Mouse (Mus musculus): ENCODE data around the gene Capza2.
A peak's percentile ranks its signal among the peaks of the same experiment; 100 is the strongest.

The Capza2 gene

DNA sequence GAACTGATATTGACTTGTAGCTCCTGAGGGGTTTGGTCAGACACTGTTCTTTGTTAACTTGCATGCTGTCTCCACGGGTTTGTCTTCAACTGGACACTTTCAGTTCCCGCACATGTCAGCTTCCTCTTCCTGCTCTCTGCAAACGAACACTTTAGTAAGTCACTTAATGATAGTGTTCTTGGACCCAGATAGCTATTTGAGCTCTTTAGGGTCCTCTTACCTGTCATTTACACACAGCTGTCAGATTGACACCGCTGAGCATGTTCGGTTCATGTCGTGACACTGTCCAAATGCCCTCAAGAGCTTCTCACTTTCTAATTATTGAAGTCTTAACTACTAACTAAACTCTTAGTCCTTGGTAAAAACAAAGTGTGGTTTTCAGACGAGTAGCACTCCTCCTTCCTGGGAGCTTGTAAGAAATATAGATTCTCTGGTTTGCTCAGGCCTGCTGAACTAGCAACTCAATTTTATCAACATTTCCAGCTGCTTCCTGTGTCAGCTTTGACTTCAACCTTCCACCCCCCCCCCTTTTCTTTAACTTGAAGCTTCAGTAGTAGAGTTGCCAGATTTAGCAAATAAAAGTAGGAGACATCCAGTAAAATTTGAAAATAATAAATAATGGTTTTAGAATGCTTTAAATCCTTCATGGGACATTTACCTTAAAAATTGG lies at the start of gene Capza2:
Capza2 (plus strand) TSS at position 620 of the 670 bp plus-strand sequence.
- no peak for DNase-seq

DNA sequence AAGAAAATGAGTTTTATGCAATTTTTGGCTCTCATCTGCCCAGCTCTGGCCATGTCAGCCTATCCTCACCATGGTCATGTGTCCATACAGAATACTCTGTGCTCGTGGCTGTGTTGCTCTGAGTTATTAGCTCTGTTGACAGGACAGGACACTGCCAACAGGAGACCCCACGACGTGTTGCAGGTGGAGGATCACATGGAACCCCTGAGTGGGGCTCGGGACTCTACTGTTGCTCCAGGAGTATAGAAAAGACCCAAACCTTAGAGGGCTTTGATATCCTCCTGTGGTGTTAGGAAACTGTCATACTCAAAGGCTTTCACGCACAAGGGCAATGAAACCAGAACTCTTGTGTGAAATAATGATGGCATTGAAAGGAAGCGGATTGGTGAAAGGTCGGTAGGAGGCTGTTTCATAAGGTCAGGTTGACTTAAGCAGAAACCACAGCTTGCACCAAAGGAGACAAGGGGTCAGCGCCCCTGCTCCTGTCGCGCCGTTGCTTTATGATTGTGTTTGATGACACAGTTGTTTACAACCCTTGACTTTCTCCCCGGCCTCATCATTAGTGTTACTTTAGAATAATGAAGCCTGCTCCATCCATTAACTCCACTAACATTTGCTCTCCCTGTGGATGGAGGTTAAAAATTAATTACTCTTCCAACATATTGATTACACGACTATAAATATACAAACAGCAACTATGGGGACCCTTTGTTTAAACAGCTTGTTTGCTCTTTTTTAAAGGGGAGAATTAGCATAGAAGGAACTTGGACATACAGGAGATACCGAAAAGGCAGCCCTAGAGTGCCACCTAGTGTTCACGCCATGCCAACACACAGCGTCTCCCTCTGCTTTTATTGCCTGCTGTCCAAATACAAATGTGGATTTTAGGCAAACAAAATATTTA lies 46.7 kb upstream of the Capza2 start:
- DNase-seq, result peak; percentile 51 to 55

DNA sequence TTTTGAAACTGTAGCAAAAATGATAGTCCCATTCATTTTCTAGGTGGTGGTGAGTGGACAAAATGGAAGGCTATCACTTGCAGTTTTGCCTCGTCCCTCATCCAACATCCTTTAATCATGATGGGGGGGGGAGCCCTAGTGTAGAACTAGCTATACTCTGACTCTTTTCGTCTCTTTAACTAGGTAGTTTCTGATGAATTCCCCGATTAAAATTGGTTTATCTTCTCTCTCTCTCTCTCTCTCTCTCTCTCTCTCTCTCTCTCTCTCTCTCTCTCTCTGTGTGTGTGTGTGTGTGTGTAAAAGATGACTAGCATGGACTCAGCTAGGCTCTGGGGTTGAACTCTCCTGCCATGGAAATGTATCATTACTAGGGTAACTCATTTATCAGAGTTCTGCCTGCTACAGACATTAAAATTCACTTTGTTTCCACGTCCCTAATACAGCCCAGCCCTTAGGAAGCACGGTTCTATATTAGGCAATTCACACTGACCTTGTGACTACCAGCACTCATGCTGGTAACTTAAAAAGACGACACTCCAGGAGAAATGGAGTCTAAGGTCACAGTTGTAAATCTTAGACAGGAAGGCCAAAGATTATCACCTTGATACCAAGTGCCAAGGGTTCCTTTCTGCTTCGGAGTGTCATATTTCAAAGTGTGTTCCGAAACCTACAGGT lies 45.9 kb upstream of the Capza2 start:
- DNase-seq, result no peak

DNA sequence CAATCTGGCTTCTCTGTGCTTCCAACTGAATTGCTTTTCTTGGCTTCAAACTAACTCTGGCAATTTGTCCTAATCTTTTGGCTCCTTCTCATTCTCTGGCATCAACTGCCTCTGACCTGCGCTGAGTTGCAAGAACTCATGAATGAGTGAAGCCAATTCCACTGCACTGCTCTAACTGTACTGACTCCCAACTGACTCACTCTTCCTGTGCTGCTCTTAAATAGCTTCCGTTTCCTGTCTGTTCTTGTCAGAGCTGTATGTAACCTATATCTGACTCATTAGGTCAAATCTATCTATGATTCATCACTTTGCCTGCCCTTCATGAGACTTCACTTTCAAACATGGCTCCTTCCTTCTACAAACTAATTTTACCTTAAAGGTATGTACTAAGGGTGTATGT lies 42.1 kb upstream of the Capza2 start:
- no peak for DNase-seq

DNA sequence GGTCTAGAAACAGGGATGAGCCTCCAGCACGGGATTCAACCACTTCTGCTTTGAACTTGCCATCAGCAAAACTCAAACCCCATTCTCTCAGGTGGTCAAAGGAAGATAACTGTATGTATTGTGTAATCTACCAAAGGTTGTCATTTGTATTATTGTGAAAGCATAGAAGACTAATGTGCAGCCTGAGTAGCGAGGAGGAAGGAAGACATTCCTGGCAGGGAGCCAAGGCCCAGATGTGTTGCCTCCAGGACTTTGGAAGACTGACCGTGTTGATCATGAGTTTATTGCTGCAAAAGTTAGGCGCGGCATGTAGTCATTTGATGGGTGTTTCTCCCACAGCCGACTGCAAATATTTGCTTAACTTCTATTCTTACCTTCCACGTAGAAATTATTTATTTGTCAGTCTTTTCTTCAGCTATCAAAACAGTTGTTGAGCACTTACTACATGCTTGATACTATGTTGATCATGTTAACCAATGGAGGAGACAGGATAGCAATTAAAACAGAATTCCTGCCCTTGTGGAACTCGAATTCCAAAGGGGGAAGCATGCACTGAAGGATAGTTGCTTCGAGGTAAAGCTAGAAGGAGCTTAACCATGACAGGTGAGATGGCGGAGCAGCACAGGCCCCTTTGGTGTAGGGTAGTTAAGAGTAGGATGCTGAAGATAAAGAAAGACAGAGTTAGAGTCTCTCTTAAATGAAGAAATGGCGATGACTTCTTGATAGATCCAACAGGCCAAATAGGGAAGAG lies 40.1 kb upstream of the Capza2 start:
- no peak for DNase-seq

GRCm38 (mm10) chr6:17599373-17599772 lies 36.7 kb upstream of the Capza2 start:
- DNase-seq, result no peak

DNA sequence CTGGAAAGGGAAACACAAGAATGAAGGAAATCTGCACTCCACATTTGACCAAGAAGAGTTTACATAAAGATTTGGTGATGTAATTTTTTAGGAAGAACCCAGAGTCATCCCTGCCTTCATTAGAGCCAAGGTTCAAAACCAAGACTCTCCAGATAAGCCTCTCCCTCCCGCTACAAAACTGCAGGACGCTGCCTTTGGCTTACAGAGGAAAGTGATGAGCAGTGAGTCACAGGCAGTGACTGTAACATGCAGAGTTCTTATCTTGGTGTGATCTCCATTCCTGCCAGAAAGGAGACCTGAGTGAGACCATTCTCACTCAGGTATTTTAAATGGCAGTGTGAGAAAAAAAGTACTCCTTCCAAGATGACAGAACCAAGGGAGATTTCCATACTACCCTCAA lies 34.5 kb upstream of the Capza2 start:
- no peak for DNase-seq

DNA sequence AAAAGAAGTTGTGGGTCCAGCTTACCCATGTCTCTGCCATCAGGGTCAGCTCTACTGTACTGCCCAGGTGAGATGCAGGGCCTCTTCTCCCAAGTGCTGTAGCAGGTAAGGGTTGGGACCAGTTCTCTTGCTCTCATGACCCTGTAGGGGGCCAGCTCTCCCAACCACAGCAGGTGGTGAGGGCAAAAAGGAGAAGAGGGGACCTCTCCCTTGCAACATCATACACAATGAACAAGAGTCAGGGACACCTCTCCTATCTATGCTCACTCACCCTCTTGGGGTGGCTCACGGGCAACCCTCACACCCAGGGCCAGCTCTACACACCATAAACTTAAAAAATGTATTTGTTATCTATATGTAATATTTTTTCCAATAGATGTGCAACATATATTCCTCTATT lies 29.1 kb upstream of the Capza2 start:
- no peak for DNase-seq

GRCm38 (mm10) chr6:17611352-17612010 lies 24.6 kb upstream of the Capza2 start:
- no peak for DNase-seq

DNA sequence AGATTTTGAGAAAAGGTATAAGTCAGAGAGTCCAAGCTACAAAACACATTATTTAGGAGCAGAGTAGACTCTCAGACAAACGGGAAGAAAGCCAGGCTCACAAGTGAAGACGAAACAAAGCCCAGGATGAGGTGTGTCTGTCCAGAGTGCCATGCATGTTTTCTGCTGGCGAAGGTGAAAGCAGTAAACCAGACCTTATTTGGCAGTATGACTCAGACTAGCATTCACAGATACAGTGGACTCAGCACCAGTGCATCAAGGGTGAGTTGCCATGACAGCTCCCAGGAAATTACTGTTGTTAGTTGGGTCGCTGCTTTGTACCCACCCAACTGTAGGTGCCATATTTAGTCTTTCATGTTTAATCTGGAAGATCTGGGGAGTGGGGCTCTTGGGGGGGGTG lies 23.4 kb upstream of the Capza2 start:
- no peak for DNase-seq

GRCm38 (mm10) chr6:17620823-17621222 lies 15.2 kb upstream of the Capza2 start:
- no peak for DNase-seq

- no peak for DNase-seq
Observed at GRCm38 (mm10) chr6:17621436-17621835, 14.6 kb upstream of the Capza2 start.

- no peak for DNase-seq
Observed at GRCm38 (mm10) chr6:17628701-17629455, 7.2 kb upstream of the Capza2 start.

DNA sequence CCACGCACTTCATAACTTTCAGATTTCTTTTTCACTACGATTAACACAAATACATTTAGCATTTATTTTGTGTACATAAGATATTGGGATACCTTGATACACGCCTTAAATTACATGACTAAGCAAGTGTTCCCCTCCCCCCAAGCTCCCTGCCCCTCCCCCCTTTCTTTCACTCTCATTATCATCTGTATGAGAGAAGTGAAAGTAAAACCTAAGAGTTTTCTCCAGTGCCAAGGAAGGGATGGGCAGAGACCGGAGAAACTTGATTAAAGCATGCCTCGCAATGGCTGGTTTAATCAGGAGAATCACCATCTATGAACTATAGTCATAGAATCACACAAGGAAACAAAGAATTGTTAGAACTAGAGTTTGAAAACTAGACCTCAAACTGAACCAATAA lies 6.3 kb upstream of the Capza2 start:
- no peak for DNase-seq

DNA sequence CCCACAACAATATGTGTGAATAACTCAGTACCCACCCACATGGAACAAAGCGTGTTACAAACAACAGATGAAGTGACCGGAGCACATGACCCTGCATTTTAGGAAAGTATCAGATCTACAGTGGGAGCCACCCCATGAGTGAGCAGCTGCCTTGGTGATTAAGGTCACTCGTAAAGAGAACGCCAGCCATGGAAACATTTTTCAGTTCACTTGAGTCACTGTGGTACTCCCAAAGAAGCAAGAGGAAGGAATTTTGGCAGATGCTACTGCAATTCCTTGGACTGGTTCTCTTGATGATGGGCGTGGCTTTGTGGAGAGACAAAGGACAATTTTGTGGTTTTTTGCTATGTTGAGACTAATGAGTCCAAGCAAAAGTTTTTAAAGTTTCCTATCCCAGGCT lies 4.4 kb upstream of the Capza2 start:
- DNase-seq, result no peak

DNA sequence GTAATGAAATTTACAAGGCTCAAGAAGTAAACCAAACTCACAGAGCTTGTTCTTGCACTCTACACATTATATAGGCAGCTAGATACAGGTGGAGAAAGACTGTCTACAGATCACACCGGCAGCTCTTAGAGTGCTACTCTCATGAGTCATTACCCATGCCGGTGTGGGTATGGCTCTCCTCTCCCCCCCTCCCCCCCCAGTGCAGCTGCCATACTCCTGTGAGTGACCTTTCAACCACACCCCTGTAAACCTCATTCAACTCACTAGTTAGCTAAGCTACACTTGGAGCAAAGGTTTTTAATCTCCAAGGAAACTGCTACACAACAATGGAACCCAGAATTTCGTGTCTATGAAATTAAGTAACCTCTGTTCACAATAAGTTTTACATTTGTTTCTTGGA lies 2.2 kb upstream of the Capza2 start:
- no peak for DNase-seq

DNA sequence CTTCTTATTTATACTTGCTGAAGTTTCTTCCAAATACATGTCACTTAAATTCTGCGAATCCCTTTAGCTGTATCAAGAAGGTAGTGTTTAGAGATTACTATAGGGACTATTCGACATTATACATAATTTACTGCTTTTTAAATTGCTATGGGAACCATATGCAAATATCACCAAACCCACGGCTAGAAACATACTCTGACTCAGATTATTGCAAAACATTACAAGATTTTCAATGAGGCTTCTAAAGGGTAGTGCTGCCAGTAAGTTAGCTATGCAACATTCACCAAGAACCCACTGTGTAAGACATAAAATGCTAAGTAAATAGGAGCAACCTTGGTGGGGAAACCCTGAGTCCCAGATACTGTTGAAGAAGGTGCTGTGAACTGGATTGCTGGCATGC lies 1.0 kb upstream of the Capza2 start:
- no peak for DNase-seq

GRCm38 (mm10) chr6:17636764-17637170 lies 733 bp downstream of the Capza2 start:
- DNase-seq, result peak; percentile 95 to 97

- no peak for DNase-seq
Observed at GRCm38 (mm10) chr6:17637205-17638203, 1.5 kb downstream of the Capza2 start.

- no peak for DNase-seq
Observed at GRCm38 (mm10) chr6:17640031-17640430, 4.0 kb downstream of the Capza2 start.
